Mouse (Mus musculus) T-helper 2 cell (primary cell): ENCODE measurements around the gene Dhh.

Experiments
- in situ Hi-C: fragments of 300-600 bp; cut with MboI, MseI; formaldehyde crosslinking; loops from one replicate; pipeline ENCODE4 v1.15.1; 2025; ENCODE audit warnings: high pct_unique_total_duplicates

The Dhh gene

DNA sequence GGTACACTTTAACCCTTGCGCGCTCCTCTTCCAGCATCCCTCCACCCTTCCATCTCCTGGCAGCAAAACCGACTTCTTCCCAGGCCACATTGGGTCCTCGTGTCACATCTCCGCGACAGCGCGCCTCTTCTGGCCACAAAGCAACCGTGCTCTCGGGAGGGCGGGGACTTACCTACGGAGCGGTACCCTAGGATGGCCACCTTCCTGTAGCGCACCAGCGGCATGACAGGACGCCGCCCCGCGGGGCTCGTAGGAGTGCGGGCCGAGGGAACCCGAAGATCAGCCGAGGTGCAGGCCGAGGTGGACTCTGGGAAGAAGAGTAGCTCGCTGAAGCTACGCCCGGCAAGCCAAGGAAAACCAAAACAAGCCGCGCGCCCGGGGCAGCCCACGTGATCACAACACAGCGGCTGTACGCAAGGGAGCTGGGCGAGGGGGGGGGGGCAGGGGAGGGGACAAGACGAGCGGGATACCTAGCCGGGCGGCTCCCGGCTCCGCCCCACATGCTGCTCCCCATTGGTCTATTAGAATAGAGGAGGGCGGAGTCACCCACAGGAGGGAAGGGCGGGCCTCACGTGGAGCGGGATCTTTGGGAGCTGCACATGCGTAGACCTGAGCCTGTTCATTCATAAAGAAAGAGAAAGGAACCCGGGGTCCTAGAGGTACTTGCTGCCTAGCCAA, 17.2 kb downstream of the Dhh start:
- in situ Hi-C loops, result no loop called here

DNA sequence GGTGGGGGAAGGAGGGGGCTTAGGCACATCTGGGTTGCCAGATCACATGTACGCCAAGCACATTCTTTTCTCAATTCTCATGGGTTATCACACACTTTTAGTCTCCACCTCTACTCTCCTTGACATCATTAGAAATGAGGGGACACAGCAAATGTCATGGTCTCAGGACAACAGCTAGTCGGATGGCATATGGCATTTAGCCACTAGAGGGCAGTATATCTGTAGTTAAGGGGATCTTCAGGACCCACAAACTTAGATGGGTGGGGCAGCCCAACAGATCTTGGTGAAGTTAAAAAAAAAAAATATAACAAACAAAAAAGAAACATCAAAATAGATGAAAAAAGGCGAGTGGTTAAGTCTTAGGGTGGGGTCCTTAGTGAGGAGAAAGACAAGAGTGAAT, 21.0 kb downstream of the Dhh start:
- in situ Hi-C loops, result no loop called here

DNA sequence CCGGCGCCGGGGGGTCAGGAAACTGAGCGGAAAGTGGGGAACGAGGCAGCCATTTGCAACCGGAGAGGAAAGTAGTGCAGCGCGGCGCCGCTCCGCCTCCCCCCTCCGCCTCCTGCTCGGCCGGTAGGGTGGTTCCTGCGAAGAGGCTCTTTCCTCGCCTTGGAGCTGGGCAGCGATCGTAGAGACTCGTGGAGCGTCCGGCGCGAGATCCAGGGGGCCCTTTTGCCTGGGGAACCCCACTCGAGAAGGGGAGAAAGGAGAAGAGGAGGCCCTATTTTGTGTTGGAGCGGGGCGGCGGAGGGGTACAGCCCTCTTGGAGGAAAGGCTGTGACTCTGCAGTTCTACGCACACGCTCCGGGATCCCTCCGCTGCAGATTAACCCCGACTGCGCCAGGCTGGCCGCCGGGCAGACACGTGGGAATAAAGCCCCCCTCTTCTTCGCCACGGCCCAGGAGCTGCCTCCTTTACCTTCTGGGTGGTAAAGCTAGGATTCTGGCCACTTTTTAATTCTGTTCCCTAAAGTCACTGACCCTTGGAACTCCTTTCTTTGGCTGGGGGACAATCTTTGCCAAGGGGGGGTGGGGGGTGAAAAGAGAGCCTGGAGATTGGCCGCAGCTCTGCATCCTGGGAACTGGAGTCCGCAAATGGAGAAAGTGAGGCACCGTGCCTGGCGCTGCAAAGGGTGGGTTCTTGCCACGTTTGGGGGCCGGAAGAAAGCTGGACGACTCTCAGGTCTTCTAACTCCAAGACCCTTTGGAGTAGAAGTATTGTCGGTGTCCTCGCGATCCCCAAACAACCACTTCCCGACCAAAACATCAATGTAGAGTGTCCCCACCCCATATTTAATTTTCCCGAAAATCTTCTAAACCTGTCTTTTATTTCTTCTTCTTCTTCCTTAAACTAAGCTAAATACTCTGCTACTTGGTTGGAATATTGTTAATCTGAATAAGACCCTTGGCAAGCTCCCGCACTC, 26.1 kb downstream of the Dhh start:
- in situ Hi-C loops, result loop anchor here (5.0 kb wide), 1 partner anchor 120 kb away; no protein-coding TSS in a partner anchor

DNA sequence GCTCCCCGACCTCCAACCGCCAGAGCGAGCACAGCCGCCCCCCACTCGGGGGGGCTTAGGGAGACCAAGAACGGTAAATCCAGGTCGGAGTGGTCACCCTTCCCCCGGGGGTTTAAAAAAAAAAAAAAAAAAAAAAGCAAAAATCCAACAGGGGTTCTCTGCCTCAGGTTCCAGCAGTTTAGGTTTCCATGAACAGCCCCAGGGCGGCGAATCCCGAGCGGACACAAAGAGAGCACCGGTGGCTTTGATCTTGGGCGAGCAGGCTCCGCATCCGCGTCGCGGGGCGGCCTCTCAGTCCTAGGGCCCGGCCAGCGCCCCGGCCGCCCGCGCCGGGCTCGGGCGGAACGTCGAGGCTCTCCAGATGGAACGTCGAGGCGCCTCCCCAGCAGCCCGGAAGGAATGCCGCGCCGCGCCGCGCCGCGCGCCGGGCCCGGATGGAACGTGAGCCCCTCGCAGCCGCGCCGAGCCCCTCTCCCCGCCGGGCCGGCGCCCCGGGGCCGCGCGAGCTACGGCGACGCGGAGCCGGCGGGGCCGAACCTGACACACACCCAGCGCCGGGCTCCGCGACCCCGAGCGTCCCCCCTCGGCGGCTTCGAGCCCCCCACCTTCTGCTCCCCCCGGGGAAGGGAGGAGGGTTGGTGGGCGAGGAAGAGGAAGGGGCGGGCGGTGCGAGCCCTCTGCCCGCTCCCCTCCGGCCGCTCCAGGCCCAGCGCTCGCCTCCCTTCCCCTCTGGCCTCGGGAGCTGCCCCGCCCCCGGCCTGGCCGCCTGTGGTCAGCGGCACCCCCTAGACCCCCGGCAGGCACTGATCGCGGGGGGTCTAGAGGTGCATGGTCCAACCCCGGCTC, 27.0 kb downstream of the Dhh start, which contains the start of gene Kmt2d:
Gene Kmt2d, minus strand, starts transcription at position 135 of the 846 bp plus-strand sequence.
- in situ Hi-C loops, result loop anchor here (5.0 kb wide), 1 partner anchor 121 kb away; no protein-coding TSS in a partner anchor

DNA sequence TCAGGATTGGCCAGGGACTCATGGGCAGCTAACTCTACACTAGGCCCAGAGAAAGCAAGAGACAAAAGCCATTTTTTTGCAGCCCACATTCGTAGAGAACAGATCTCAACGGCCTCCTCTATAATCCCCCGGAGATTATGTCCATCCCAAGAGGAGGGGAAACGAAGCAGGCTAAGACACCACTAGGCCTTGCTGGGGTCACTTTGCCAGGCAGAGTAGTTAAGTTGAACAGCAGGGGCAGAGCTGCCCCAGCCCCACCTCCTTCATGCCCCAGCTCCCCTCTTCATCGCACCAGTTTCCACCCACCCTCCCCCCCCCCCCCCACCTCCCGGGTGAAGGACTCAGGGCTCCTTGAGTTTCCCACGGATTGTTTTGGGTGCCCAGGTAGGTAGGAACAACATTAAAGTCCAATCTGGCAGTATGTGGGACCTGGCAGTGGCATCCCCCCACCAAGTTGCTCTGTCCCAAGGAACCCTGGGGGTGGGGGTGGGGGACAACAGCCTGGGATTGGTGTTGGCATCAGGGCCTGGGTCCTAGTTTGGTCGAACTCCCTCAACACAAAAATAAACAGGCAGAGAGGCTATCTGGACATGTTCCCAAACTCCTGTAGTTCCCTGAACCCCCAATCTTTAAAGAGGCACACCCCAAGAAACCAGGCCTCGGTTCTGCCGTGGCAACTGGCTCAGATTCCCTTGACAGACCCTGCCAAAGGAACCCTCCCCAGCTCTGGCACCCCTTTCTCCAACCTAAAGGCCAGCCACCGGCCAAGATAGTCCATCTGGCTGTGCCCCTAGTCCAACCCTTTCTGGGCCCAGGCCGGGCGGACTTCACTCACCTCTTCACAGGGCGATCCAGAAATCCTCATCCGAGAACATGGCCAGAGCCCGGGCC, 27.9 kb downstream of the Dhh start:
- in situ Hi-C loops, result loop anchor here (5.0 kb wide), 1 partner anchor 122 kb away; no protein-coding TSS in a partner anchor

DNA sequence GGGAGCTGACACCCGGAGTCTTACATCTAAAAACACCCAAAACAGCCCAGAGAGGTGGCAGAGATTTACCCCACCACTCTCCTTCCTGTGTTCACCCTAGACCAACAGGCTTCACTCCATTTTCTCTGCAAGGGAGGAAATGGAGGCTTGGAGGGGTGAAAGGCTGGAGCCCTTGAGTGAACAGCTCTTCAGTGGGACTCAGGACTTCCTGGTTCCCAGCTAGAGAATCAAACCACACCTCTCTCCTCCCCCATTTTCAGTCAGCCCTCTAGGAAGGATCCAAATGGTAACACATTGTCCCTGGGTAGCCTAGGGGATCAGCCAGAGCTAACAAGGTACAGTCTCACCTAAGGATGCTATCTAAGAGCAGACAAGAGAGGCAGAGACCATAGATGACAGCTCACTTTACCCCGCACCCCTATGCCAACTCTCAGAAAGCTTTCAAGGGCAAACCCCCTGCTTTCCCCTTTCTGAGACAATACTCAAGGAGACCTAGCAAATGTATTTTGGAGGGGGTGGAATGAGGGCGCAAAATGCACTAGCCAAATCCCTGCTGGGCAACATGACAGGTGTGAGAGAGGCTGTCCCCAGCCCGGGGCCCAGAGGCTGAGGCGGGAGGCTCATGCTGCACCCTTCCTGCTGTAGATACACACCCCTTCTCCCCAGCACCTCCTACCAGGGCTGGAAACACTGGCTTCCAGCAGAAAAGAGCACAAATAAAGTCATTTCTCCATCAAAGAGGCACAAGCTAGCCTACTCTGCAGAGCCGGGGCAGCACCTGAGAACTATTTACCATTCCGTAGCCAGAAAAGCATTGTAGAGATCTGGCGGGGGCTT, 28.8 kb downstream of the Dhh start:
- in situ Hi-C loops, result loop anchor here (5.0 kb wide), 1 partner anchor 123 kb away; no protein-coding TSS in a partner anchor

DNA sequence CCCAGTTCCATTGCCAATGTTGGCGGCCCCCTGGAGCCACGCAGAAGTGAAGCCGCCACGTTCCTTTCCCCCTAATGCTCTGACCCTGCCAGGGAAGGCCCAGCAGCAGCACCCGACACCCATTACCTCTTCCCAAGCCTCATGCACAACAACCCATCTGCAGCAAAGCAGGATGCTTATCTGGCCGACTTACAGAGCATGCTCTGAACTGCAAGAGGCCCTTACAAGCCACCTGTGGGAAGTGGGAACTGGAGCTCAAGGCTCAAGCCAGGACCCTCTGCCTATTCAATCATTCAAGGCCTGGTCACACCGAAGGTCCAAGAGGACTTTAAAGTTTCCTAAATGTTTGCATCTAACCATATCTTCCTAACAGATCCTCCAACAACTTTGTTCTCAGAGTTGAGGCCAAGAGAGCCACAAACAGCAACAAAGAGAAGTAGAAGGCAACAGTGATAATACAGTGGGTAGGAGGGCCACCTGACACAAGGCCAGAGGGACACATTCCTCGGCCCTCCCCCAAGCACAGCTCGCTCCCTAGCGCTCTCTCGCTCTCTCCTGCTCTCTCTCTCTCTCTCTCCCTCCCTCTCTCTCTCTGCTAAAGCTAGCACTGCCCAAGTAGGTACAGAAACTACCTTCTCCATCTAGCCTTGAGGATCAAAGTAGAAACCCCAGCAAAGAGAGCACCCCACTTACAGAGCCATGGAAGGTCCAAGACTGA, 29.8 kb downstream of the Dhh start:
- in situ Hi-C loops, result no loop called here

DNA sequence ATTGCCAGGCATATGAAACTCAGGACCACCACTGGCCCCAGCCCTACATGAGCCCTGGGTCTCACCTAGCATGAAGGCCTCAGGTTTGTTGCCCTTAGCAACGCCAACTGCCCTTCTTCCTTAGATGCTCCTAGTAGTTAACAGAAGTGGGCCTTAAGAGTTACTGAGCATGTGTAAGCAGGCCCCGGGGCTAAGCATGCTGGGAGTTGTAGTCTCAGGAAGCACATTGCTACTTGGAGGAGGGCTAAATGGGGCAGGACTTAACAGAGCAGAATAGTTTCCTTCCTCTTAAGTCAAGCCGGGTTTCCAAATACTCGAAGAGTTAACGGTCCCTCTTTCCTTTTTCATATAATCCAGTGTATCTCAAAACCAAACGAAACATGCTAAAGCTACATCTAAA, 31.0 kb downstream of the Dhh start:
- in situ Hi-C loops, result no loop called here

DNA sequence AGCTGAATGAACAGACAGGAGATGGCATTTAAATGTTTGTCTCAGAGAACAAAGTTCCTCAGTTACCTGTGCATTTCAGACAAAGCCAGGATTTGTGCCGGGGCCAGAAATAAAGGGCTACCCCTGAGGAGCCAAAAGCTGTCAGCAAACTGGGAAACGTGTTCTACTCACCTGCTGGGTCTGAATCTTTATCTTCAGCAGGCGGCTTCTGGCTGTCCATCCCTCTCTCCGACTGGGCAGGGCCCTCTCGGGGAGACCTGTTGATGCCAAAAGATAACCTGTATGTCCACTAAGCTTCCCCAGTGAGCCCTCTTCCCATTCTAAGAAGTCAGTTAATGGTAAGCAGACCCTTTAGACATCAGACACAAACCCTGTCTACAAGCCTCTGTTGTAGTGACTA, 31.8 kb downstream of the Dhh start:
- in situ Hi-C loops, result no loop called here

DNA sequence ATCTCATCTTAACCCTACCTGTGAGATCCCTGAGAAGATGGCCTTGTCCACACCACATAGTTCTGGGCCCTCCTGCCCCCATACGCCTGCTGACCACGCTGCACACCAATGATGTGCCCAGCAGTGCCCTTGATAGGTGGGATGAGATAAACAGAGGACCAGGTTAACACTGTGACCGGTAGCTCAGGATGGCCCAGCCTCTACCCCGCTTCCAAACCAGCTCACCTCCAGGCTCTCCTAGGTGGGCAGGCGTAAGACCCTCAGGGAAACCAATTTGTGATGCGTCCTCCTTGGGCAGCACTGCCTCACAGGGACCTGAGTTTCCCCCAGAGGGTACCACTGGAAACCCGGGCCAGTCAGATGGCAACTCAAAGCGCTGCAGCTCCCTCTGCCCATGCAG, 32.6 kb downstream of the Dhh start:
- in situ Hi-C loops, result no loop called here

DNA sequence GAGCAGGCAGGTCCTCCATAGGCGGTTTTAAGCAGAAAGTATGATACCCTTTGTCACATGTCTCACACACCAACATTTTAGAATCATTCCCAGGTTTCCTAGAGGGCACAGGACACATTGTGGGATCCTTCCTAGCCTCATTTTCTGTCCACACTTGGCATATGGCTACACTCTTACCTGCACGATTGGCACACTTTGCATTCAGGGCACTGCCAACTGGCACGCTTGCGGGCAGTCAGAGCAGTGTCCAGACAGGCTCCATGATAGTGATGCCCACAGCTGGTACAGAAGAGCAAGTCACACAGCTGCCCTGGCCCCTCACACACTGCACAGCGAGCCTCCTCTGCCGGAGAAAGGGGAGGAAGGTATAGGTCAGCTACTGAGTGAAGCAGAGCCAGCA, 33.4 kb downstream of the Dhh start:
- in situ Hi-C loops, result no loop called here

DNA sequence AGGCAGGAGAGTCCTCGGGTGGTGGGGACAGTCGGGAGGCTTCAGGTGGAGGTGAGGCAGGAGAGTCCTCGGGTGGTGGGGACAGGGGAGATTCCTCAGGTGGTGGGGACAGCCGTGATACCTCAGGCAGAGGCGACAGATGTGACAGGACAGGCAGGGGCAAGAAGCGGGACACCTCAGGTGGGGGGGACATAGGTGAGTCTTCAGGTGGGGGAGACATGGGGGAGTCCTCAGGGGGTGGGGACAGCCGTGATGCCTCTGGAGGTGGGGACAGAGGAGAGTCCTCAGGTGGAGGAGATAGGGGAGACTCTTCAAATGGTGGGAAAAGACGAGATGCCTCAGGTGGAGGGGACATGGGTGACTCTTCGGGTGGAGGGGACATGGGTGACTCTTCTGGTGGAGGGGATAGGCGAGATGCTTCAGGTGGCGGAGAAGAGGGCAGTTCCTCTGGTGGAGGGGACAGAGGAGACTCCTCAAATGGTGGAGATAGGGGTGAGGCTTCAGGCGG, 34.8 kb downstream of the Dhh start:
- in situ Hi-C loops, result no loop called here

DNA sequence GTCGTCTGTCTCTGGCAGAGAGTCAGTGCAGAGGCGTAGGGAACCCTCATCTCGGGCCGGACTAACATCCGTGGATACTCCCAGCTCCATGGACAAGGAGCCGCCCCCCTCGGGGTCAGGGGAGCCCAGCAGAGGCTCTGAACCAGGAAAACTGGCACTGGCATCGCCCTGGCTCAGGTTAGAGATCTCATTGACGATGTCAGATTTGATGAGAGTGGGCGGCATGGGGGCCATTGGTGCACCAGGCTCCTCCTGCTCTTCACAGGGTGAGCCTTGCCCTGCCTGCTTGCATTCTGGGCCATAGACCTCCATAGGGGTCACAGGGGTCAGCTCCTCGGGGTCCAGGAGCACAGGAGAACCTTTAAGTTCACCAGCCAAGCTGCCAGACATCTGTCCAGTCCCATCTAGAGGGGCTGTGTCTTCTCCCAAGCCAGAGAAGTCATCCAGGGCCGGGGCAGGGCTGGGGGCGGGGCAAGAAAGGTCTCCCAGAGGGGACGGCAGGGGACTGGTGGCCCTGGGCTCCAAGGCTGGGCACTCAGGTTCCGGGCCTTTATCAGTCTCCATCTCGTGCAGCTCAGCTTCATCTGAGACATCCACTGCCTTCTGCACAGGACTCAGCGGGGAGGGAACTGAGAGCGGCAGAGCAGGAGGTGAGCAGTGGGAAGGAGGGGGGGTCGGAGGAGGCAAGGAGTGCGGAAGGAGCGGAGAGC, 36.5 kb downstream of the Dhh start:
- in situ Hi-C loops, result no loop called here

DNA sequence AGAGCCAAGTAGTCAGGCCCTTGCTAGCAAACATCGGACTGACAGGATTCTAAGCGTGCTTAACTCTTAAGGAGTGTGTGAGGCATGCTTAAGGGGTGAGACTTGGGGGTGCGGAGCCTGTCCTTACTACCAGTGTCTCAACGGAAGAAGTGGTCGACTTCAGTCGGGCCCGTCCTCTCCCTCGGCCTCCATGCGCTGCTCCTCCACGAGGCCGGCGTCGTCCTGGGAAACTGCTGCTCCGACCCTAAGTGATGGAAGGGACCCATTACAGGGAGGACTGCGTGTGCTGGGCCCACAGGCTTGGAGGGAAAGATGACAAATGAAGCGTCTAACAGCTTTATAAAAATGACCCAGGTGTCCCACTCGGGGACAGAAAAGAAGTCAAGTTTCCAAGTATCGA, 37.4 kb downstream of the Dhh start:
- in situ Hi-C loops, result no loop called here

DNA sequence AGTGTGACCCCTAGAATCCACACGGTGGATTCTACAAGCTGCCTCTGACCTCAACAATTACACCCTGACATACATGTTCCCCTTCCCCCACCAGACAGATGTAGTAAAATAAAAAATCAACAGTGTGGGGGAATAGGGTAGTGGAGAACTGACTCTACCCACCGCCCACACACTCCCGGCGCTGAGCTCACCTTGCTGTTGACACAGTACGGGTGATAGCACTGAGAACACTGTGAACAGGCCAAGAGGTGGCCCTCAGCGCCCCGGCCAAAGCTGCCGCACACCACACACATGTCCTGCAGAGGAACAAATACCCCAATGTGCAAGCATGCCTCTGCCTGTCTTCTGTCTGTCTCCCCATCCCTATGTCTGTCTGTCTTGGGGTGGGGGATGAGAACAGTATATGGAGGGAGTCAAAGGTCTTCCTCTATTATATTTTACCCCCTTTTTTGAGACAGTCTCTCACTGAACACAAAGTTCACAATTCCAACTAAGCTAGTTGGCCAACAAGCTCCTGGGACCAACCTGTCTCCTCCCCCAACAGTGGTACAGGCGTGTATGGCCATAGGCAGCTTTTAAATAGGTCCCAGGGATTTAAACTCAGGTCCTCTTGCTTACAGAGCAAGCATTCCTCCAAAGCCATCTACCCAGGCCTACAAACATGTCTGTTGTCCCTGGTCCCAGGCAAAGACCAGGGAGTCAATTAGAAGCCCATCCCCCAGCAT, 38.9 kb downstream of the Dhh start:
- in situ Hi-C loops, result no loop called here

DNA sequence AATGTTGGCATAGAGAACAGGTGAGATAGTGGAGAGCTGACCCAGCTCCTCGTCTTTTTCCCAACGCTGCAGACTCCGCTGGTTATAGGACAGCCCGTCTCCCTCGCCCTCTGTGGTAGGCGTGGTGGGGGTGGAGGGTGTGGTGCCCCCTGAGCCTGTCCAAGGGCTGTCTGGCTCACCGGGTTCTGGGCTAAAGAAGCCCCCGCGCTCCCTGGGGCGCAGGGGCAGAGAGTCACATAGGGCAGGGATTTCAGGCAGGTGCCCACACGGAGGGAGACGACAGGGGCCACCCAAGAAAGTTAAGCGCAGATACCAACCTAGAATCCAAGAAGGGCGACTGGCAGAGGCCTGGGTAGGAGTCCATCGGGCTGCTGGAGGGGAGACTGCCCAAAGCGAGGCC, 44.1 kb downstream of the Dhh start:
- in situ Hi-C loops, result no loop called here

DNA sequence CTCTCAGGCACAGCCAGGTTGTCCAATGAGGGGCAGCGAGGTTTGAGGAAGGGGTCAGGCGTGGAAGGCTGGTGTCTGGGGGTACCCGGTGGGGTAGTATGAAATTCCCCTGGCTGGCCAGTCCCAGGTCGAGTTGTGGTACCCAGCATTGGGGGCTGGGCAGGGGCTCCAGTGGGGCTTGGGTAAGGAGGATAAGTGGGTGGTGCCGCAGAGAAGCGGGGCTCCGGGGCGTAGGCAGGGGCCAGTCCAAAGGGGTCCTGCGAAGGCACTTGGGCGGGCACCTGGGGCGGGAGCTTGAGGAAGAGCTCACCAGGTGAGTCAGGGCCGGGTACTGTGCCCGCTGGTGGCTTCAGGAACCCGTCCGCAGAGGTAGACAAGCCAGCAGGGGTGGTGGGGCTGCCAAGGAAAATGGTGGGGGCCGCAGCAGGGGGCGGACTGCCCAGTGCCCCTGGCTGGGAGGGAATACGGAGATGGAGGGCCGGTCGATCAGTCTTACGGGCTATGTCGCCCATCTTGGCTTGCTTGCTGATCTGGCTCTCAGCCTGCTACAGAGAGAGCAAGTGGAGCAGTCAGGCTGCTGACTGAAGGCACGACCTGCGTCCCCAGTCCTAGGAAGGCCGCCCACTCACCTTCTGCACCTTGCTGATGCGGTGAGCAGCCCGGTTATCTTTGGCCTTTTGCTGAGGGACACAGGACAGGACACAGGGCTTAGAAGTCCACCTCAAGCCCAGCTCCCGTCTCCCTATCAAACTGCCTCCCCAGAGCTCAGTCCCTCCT, 45.0 kb downstream of the Dhh start:
- in situ Hi-C loops, result no loop called here
